Mouse (Mus musculus): ENCODE results near the gene Stk39.

GRCm38 (mm10) chr2:68366091-68366896, 105.8 kb downstream of the Stk39 start:
- no peak for TF ChIP-seq CTCF (IDR thresholded peaks at IDR 0.05; ENCODE audit: borderline replicate concordance, insufficient read depth, low read length)
- no peak for TF ChIP-seq POLR2A (IDR thresholded peaks at IDR 0.05; ENCODE audit: low read depth, low read length)
